Mouse (Mus musculus): ENCODE measurements around the gene Cyb5d1.

The Cyb5d1 gene

GRCm38 (mm10) chr11:69346441-69346840, 49.0 kb downstream of the Cyb5d1 start:
- DNase-seq, result no peak

All from kidney, adult 11 months (tissue).